Mouse (Mus musculus) olfactory bulb, adult 2 months (tissue): ENCODE results near the gene Olfr1359. TPM values are rescaled to one million over a fixed set of nuclear protein-coding genes. Genes with fewer than 3 reads are reported as not detected.
A peak's percentile ranks its signal among the peaks of the same experiment; 100 is the strongest.

Source experiments
- H3K27ac ChIP-seq: fragments of 200-500 bp; 2 replicates; pipeline ENCODE4 v1.5.1; 2012; ENCODE audit warnings: low read depth, low read length; ENCODE audit not compliant: insufficient read depth
- H3K4me1 ChIP-seq: fragments of 200-500 bp; 2 replicates; pipeline ENCODE4 v1.6.1; 2012; ENCODE audit warnings: low read length; ENCODE audit not compliant: control insufficient read depth, insufficient read depth
- H3K4me3 ChIP-seq: fragments of 200-500 bp; 2 replicates; pipeline ENCODE4 v1.5.1; 2012; ENCODE audit warnings: mild to moderate bottlenecking, low read depth, low read length, moderate library complexity; ENCODE audit not compliant: insufficient read depth
- CTCF ChIP-seq: fragments of 200-500 bp; IDR thresholded peaks from 2 replicates; pipeline ENCODE4 v1.5.1; 2012; ENCODE audit warnings: low read depth, mild to moderate bottlenecking, low read length, moderate library complexity; ENCODE audit not compliant: insufficient read depth
- POLR2A ChIP-seq: fragments of 200-500 bp; IDR thresholded peaks from 2 replicates; pipeline ENCODE4 v1.6.1; 2012; ENCODE audit warnings: mild to moderate bottlenecking, low read depth, low read length, moderate library complexity; ENCODE audit not compliant: insufficient read depth
- WGBS: fragments of 180-500 bp; shearing (Covaris S2); methylation state at CpG from one replicate; pipeline ENCODE4 v1.1.7; 2018; 5-methylcytosine and 5-hydroxymethylcytosine counted together
- polyA plus RNA-seq: library from polyadenylated mRNA; stranded (reverse); fragments of >200 nt; gene quantifications from 2 replicates; pipeline ENCODE4 v1.2.4, GENCODE M21; 2012; ENCODE audit warnings: low replicate concordance; ENCODE audit not compliant: missing spikeins, insufficient read depth, insufficient read length

The Olfr1359 gene
- polyA plus RNA-seq, result not detected in 2 replicates

- TF ChIP-seq POLR2A (no peak), CTCF (no peak)
- Histone ChIP-seq H3K4me3 (no peak within 1 kb of the TSS), H3K4me1 (no peaks in the 10 kb centered on the region), H3K27ac (no peak within 1 kb of the TSS)
These were observed at the start of gene Olfr1359 for GRCm38 (mm10) chr13:21697811-21698210. TSS of gene Olfr1359 (plus strand) at chr13:21698111.

GRCm38 (mm10) chr13:21663286-21663685 is 34.6 kb upstream of the Olfr1359 start, which contains the start of gene Olfr1361:
TSS of gene Olfr1361 (minus strand) at chr13:21663386.
- TF ChIP-seq CTCF, result no peak
- TF ChIP-seq POLR2A, result no peak
- WGBS, result 74% methylated on average over 2 of the region's 2 CpGs
- no peaks in the 10 kb centered on the region for H3K4me1 ChIP-seq

GRCm38 (mm10) chr13:21677305-21677704 is 20.6 kb upstream of the Olfr1359 start, which contains the start of gene Olfr1360:
TSS of gene Olfr1360 (minus strand) at chr13:21677405.
- no peak within 1 kb of the TSS for H3K27ac ChIP-seq
- TF ChIP-seq POLR2A (no peak), CTCF (no peak)
- WGBS, result 92% methylated on average over 2 of the region's 2 CpGs
- H3K4me3 ChIP-seq, result no peak within 1 kb of the TSS
- H3K4me1 ChIP-seq, result no peaks in the 10 kb centered on the region

More at GRCm38 (mm10) chr13:21663286-21663685, 34.6 kb upstream of the Olfr1359 start, which contains the start of gene Olfr1361:
- Histone ChIP-seq H3K27ac (no peak within 1 kb of the TSS), H3K4me3 (no peak within 1 kb of the TSS)

- H3K4me3 ChIP-seq, result no peak overlapping the region
- no peaks in the 10 kb centered on the region for H3K4me1 ChIP-seq
- 69% methylated on average over 4 of the region's 4 CpGs for WGBS
- no peak for TF ChIP-seq CTCF
- TF ChIP-seq POLR2A, result no peak
- H3K27ac ChIP-seq, result no peak overlapping the region
These were observed 8.8 kb downstream of the Olfr1359 start for GRCm38 (mm10) chr13:21706669-21707068.

GRCm38 (mm10) chr13:21710031-21710711 is 12.3 kb downstream of the Olfr1359 start:
- Histone ChIP-seq H3K4me3 (peak overlapping the region; percentile 86), H3K4me1 (no peaks in the 10 kb centered on the region), H3K27ac (peak overlapping the region; percentile 88)
- no peak for TF ChIP-seq POLR2A
- peak; percentile 60; the same call in 1 of the 2 replicates for TF ChIP-seq CTCF
- WGBS, result under 1% methylated on average over 32 of the region's 32 CpGs

- no peaks in the 10 kb centered on the region for H3K4me1 ChIP-seq
- peak overlapping the region; percentile 16 for H3K4me3 ChIP-seq
- no peak overlapping the region for H3K27ac ChIP-seq
- TF ChIP-seq CTCF (no peak), POLR2A (no peak)
- WGBS, result 5% methylated on average over 22 of the region's 22 CpGs
These were observed 13.1 kb downstream of the Olfr1359 start for GRCm38 (mm10) chr13:21710821-21711525.

- no peak for TF ChIP-seq CTCF
- TF ChIP-seq POLR2A, result no peak
- Histone ChIP-seq H3K4me3 (no peak overlapping the region), H3K27ac (no peak overlapping the region), H3K4me1 (no peaks in the 10 kb centered on the region)
- 37% methylated on average over 4 of the region's 4 CpGs for WGBS
These were observed 13.8 kb downstream of the Olfr1359 start for GRCm38 (mm10) chr13:21711698-21712097.

GRCm38 (mm10) chr13:21714725-21715124 is 16.8 kb downstream of the Olfr1359 start:
- WGBS, result under 1% methylated on average over 7 of the region's 7 CpGs
- no peaks in the 10 kb centered on the region for H3K4me1 ChIP-seq
- TF ChIP-seq POLR2A (no peak), CTCF (no peak)
- no peak overlapping the region for H3K27ac ChIP-seq
- H3K4me3 ChIP-seq, result no peak overlapping the region

- peak overlapping the region; percentile 51 for H3K4me3 ChIP-seq
- TF ChIP-seq CTCF (no peak), POLR2A (no peak)
- H3K4me1 ChIP-seq, result no peaks in the 10 kb centered on the region
- H3K27ac ChIP-seq, result peak overlapping the region; percentile 4; the same call in 1 of the 2 replicates
- under 1% methylated on average over 22 of the region's 22 CpGs for WGBS
These were observed 17.4 kb downstream of the Olfr1359 start for GRCm38 (mm10) chr13:21715131-21715863.
